Mouse (Mus musculus): ENCODE results near the gene Tnfsf14.

- no peak for TF ChIP-seq MYOG (IDR thresholded peaks at IDR 0.05; ENCODE audit: control insufficient read depth in 1 of 3, insufficient read depth in 1 of 3, insufficient read length in 2 of 3, low read depth in 2 of 3)
- no peak for TF ChIP-seq TCF12 (IDR thresholded peaks at IDR 0.05; ENCODE audit: insufficient read depth, poor library complexity, severe bottlenecking)
- no peak for TF ChIP-seq MYOD1 (IDR thresholded peaks at IDR 0.05; ENCODE audit: control insufficient read depth in 1 of 3, insufficient read length in 2 of 3, low read depth in 2 of 3)
- no peak for TF ChIP-seq MAX (IDR thresholded peaks at IDR 0.05; ENCODE audit: low read depth)
- TF ChIP-seq POLR2AphosphoS2 (IDR thresholded peaks at IDR 0.05; ENCODE audit: insufficient read length, low read depth): no peak
- no peak for TF ChIP-seq POLR2A (IDR thresholded peaks at IDR 0.05; ENCODE audit: insufficient read length, low read depth)
- no peak for TF ChIP-seq USF1 (IDR thresholded peaks at IDR 0.05; ENCODE audit: low read depth)
- TF ChIP-seq TCF3 (IDR thresholded peaks at IDR 0.05; ENCODE audit: insufficient read length, low read depth): no peak
- TF ChIP-seq CEBPB (IDR thresholded peaks at IDR 0.05; ENCODE audit: insufficient read depth, poor library complexity, severe bottlenecking): no peak
- no peak for TF ChIP-seq E2F4 (IDR thresholded peaks at IDR 0.05; ENCODE audit: insufficient read depth)
These were observed 37.4 kb upstream of the Tnfsf14 start for GRCm38 (mm10) chr17:57231321-57231771.
